Mouse (Mus musculus) gastrocnemius, postnatal 25 days (tissue): Measurements from ENCODE around the gene Gm5426. TPM values are rescaled to one million over a fixed set of nuclear protein-coding genes. Genes with fewer than 3 reads are reported as not detected.
A peak's percentile ranks its signal among the peaks of the same experiment; 100 is the strongest.

ENCODE experiments used
- DNase-seq: peaks from one replicate; pipeline ENCODE4 v3.0.0; 2022
- total RNA-seq, 2 experiments: library from RNA; stranded (reverse); gene quantifications; 1 replicate in 1 of 2; 2 replicates in 1 of 2; pipeline ENCODE4 v1.2.3; 2021

The Gm5426 gene
- total RNA-seq, 2 experiments from 2014 or later: not detected

DNA sequence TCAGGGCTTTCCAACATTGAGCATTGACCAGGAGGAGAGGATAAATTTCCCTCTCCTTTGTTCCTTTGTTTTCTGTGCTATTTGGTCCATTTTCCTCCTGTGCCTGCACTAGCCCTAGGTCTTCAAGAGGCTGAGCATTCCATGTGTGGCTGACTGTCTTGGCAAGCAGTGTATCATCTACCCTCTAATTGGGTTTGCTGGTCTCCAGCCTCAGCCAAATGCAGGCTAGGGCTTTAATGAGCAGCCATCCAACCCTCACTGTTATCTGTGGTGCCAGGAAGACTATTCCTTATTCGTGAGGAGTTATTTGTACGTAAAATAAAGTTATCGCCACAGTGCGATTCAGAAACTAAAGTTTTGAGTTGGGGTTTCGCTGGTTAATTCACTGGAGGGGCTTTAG lies 2.2 kb downstream of the Gm5426 start:
- no peak for DNase-seq

DNA sequence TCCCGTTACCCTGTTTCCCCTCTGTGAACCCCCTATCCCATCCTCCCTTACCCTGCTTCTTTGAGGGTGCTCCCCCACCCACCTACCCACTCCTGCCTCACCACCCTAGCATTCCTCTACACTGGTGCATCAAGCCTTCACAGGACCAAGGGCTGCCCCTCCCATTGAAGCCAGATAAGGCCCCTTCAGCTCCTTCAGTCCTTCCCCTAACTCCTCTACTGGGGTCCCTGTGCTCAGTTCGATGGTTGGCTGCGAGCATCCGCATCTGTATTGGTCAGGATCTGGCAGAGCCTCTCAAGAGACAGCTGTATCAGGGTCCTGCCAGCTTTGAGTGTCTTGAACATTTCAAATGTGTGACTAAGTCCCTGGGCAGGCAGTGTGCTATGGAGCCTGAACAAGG lies 2.9 kb downstream of the Gm5426 start:
- peak; percentile 12 for DNase-seq

DNA sequence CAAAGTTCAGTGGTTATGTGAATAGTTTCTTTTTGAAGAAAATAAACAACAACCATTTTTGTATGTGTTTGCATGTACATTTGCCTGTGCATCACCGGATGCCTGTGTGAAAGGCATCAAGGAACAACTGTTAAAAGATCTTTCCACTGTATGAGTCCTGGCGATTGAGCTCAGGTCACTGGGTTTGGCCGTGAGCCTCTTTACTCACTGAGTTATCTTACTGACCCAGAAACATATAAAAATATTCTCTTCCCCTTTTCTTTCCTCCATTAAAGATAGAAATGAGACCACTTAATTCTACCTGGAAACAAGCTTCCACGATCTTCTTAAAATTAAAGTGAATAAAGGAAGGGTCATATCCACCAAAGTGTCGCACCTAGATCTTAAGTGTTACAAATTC lies 10.2 kb downstream of the Gm5426 start:
- DNase-seq: no peak

DNA sequence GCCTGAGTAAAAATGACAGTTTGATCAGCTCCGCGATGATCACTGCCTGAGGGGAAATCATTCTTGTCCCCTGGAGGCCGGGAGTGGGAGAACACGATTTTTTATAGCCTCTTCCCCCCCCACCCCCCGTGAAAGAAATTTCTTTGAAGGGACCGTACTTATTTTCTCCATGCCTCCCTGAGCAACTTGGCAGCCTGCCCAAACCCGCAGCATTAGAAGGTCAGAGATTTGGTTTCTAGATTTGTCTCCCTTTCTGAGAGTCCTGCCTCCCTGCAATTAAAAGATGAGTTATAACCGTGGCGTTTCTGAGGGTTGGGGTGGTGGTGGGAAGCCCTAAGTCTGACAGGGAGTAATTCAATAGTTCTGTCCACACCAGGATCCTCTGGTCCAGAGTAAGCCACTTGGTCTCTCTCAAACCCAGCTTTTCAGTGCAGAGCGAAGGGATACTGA lies 11.9 kb downstream of the Gm5426 start:
- DNase-seq: no peak

DNA sequence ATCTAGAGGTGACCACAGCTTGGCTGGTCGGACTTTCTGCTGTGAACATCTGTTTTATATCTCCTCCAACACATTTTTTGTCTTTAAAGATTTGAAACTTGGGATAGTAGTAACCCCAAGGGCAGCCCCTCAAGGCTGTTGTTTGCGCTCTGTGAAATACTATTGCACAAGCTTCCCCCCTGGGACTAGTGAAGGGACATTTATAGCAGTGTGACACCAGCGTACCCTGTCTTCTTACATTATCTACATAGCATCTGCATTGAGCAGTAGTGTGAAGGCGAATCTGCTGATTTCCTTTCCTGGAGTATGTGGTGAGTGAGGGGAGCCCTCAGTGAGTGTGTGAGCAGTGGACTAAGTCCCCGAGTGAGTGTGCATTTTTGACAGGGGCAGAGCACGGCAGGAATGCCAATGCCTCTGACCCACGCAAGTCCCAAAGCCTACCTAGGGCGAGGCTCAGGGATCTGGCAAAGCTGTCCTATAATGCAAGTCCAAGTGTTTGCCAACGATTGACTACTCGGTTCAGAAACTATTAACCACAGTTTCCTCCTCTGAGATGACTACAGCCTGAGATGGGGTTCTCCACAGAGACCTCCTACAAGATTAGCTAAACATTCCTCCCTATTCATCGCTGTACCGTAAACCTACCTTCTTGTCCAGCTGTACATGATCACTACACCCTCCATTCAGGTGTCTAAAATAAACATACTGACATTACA lies 14.2 kb downstream of the Gm5426 start:
- DNase-seq: no peak

DNA sequence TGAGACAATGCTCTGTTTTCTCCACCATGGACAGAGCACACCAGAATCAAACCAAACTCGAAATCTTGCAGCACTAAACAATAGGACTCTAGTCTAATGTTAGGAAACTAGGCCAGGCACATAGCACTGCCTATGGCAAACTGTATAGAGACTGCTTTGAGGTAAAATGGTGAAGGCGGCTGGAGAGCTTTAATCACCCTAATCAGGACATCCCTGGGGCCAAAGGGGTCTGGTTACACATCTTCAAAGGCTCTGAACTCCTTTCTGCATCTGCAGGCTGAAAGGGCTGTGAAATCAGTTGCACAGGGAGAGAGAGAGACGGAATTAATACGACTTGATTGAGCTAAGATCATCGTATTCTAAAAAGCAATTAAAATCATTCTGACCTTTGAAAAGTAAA lies 16.9 kb downstream of the Gm5426 start:
- no peak for DNase-seq

DNA sequence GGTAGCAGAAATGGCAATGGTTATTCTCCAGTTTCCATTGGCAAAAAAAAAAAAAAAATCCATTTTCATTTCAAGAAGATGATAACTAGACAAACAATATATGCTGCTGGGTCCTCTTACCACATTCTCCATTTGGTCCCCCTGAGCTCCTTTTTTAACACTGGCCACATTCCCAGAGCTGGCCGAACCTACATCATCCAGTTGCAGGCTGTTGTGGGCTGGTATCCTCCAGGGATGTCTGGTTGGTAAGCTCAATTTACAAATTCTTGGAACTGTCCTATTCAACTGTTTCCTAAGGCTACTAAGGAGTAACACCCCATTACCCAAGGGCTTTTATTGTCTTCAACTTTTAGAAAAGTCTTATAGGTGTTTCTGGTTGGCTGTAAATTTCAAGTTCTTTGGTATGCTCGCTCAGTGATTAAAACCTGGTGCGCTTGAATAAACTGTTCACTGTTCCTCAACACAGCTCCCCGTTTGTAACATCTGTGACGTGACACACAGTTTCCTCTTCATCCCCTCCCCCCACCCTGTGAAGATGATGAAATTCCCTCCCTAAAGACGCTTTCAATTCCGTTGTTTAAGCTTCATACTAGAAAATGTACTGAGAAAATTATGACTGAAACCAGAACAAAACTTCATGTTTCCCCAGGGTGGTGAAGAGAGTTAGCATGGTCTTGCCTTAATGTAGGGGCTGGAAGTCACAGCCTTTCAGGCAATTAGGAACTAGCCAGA lies 26.7 kb downstream of the Gm5426 start:
- peak; percentile 28 for DNase-seq

DNA sequence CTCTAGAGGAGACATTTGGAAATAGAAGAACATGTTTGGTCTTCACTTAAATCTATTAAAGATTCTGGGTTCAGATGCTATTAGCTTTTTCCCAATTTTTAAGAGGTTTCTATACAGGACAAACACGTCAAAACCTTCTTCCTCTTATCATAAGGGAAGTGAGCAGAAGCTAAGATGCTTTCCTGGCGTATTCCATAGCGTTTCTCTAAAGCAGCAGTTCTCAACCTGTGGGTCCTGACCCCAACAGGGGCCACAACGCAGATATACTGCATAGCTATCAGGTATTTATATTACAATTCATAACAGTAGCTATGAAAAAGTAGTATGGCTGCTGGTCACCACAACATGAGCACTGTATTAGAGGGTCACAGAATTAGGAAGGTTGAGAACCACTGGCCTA lies 27.4 kb downstream of the Gm5426 start:
- DNase-seq: no peak

DNA sequence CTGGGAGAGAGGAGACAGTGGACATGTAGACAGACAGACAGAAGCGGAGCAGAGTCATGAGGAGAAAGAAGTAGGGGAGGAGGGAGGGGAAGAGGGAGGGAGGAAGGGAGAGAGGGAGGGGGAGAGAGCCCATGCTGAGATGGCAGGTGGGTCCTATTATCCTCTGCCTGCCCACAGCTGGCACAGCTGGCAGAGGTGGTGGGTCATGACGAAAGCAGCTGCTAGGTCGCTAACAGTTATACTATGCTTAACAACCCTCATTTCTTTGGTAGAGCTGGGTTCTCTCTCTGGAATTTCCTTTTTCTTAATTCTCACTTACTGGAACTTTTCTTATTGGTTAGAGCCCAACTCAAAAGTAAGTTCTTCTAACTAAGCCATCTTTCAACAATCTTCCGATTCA lies 28.9 kb downstream of the Gm5426 start:
- no peak for DNase-seq

DNA sequence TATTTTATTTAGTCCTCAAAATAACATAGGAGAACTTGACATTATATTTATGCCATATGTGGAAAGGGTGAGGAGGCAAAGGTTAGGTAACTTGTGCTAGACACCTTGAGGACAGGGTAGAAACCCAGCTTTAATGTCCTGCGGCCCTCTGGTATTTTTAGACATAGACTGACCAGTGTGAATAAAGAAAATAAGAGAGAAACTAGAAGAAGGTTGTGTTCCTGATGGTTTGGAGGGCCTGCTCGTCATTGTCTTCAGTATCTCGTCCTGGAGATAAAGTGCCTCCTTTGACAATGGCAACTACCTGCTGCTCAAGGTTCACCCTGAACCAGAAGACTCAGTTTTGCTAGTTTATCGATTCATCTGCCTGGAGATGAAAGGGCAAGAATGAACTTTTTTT lies 32.6 kb downstream of the Gm5426 start:
- no peak for DNase-seq

DNA sequence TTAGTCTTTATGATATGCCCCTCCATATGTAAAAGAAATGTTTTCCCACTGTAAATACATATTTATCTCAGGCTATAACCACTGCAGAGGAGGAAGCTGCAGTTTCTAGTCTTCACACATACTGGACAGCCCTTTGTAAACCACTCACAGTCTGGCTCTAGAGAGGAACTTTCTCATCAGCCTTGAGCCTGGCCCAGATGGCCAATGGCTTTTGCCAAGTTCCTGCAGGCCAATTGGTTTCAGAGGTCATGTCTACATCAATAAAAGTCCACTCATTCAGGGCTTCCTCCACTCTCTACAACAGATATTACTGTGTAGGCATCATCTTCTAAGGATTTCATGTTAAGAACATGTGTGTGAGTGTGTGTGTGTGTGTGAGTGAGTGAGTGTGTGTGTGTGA lies 35.1 kb downstream of the Gm5426 start:
- peak; percentile 55 for DNase-seq

DNA sequence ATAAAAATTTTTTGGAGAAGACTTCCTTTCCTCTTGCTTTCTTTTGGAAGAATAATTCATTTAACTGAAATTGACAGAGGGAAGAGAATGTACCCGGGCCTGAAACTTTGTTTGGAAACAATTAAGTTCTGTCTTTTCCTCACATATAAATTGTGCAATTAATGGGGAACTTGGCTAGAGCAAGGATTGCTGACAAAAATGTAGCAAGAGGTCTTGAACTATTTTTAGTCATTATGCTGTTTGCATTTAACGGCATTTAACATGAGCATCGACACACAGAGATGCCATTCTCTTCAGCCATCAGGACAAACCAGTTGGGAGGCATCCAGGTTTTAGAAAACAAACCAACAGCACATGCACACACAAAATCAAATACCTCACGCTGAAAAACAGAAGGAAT lies 36.6 kb downstream of the Gm5426 start:
- DNase-seq: no peak

DNA sequence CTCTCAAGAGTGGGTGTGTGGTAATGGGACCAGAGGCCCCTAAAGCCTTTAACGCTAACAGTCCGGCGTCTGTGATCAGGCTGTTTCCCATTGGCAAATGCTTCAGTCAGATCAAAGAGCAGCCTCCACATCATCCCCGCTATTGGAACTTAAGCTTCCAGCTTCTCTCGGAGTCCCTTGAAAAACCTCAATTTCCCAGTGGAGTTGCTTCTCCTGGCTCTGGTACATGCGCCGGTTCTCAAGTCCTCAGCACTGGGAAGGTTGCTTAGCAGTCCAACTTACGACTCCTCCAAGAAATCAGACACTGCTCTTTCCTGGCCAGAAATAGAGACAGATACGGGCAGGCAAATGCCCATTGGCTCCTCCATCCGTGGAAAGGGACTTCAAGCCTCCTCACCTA lies 37.4 kb downstream of the Gm5426 start:
- DNase-seq: peak; percentile 36

DNA sequence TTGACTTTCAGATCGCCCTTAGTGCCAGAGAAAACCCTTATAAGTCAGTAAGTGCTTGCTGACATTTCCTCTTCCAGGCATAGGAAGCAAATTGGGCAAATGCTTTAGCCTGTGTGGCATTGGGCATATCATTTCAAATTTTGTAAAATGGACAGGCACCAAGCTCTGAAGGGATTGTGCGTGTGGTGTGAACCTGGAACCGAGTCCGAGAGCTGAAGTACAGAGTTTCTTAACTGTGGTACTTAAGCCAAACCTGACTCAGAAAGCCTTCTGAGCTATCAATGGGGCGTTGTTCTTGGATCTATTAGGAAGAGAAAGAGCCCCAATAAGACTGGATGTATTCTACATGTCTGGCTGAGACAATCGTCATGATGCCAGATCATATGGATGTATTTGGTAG lies 40.5 kb downstream of the Gm5426 start:
- no peak for DNase-seq

DNA sequence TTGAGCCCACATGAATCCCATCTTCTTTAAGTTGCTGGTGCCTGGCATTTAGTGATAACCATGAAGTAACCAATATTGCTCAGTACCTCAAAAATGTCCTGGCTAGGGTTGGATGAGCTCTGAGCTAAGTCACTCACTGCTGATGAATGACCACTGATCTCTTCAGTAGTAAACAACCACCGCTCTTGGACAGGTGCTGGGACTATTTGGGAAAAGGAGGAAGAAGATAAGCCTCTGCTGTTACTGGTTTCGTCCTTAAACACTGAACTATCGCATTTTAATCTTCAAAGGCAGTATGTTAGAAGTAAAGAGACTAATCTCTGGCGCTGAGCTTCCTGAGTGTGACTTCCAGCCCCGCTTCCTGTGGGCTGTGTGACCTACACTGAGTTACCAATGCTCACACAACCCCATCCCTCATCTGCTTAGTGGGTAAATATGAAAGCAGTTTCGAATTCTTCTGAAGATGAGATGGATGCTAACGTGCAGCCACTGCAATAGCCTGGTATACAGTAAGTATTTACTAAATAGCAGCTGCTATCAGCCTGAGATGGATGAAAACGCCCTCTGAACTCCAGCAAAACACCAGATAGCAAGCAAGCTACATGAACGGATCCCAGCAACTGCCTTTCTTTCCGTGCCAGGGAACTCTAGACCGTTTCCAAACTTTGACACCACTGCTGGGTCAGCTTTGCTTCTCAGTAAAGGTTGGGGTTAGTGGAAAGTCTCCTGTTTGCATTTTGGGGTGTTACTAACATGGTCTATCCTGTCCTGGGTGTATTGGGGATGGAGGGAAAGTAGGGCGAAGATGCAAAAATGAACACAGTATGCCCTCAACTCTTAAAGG lies 44.4 kb downstream of the Gm5426 start:
- no peak for DNase-seq

DNA sequence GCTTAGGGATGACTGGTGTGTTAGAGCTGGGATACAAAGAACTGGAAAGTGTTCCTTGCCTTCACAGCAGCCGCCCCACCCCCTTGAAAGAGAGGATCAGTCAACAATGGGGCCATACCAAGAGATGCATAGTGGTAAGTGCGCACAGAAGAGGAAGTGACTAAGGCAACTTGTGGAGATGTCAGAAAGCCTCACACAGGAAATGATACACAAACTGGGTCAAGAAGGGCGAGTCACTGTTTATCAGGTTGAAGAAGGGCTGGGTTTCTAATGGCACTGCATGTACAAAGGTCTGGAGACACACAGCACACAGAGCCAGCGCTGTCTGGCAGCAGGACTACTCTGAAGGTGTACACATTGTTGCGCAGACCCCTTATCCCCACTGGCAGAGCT lies 45.0 kb downstream of the Gm5426 start:
- no peak for DNase-seq

DNA sequence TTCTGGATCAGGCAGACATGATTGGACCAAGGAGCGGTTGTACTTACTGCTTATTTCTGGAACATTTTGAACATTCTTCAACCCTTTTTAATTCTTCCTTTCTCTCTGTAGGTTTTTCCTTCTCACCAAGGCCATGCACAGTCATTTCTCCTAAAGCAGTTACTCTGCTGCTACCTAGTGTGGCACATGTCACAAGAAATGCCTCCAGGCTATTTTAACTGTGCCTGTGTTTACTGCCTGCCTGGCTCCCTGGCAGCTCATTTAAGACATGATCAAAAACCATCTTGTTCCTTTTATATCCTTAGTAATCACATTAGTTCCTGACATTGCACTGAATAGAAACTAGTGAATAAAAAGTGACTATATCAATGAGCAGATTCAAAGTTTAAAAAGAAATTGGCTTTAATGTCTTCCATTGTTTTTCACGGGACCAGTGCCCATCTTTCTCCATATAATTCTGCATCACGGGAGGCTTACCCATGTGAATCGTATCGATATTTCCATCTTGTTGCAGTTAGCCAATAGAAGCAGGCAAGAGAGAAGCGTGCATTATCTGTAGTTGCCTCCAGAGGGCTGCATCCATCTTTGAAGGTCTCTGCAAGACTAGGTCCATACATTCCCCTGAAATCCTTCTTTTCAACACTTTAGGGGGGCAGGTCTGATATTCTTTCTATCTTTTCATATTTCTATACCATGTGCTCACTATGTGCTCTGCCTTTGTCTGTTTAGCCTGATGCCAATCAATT lies 45.7 kb downstream of the Gm5426 start:
- no peak for DNase-seq

DNA sequence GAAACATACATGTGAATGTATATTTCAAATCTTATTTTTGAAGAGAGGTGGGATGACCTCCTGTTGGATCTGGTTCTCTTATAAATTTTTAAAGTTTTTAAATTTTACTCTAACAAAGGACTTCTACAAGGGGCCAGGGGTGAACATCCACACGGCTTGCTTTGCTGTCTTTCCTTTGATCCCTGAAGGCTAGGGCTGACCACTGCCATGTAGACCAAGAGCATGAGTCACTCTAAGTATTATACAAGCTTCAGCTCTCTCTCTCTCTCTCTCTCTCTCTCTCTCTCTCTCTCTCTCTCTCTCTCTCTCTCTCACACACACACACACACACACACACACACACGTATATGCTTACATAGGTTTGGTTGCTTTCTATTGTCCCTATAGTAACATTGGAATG lies 48.6 kb downstream of the Gm5426 start:
- DNase-seq: no peak

DNA sequence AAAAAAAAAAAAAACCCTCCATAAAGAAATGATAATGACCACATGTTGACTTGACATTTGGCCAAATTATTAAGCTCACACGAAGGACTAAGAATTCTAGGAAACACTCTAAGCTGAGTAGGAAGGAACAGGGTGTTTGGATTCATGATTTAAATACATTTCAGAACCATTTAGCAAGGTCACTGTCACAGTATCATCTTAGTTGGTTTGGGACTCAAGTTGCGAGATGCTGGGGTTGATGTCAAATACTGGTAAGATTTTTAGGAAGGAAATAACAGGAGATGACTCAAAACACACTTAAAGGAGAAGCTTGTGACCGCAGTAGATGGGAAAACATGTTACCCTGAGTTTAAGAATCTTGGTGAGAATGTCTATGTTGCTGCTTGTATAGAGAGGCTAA lies 49.2 kb downstream of the Gm5426 start:
- no peak for DNase-seq
